Mouse (Mus musculus): ENCODE data around the gene Zbtb16.

Gene Zbtb16

GRCm38 (mm10) chr9:48646251-48646650 is 189.8 kb downstream of the Zbtb16 start:
- peak; percentile 54 to 70 for DNase-seq (ENCODE audit: low spot score in 2 of 2)

- DNase-seq (ENCODE audit: low spot score in 2 of 2) = no peak
Observed at GRCm38 (mm10) chr9:48645648-48646126, 190.3 kb downstream of the Zbtb16 start.

- DNase-seq (ENCODE audit: low spot score in 2 of 2) = no peak
Observed at GRCm38 (mm10) chr9:48644926-48645647, 190.9 kb downstream of the Zbtb16 start.

GRCm38 (mm10) chr9:48644376-48644775 is 191.6 kb downstream of the Zbtb16 start:
- DNase-seq (ENCODE audit: low spot score in 2 of 2) = no peak

- DNase-seq (ENCODE audit: low spot score in 2 of 2) = no peak
Observed at GRCm38 (mm10) chr9:48641636-48642035, 194.4 kb downstream of the Zbtb16 start.

- no peak for DNase-seq (ENCODE audit: low spot score in 2 of 2)
Observed at GRCm38 (mm10) chr9:48640881-48641280, 195.1 kb downstream of the Zbtb16 start.

GRCm38 (mm10) chr9:48638176-48638803 is 197.7 kb downstream of the Zbtb16 start:
- DNase-seq (ENCODE audit: low spot score in 2 of 2) = no peak

GRCm38 (mm10) chr9:48637161-48637560 is 198.9 kb downstream of the Zbtb16 start:
- no peak for DNase-seq (ENCODE audit: low spot score in 2 of 2)

GRCm38 (mm10) chr9:48635576-48636350 is 200.3 kb downstream of the Zbtb16 start:
- DNase-seq (ENCODE audit: low spot score in 2 of 2) = no peak

- DNase-seq (ENCODE audit: low spot score in 2 of 2) = no peak
Observed at GRCm38 (mm10) chr9:48633147-48633546, 202.9 kb downstream of the Zbtb16 start.

- no peak for DNase-seq (ENCODE audit: low spot score in 2 of 2)
Observed at GRCm38 (mm10) chr9:48619268-48619667, 216.8 kb downstream of the Zbtb16 start.

- peak; percentile 54 to 57 for DNase-seq (ENCODE audit: low spot score in 2 of 2)
Observed at GRCm38 (mm10) chr9:48618589-48618988, 217.4 kb downstream of the Zbtb16 start.

GRCm38 (mm10) chr9:48618111-48618510 is 217.9 kb downstream of the Zbtb16 start:
- no peak for DNase-seq (ENCODE audit: low spot score in 2 of 2)

- no peak for DNase-seq (ENCODE audit: low spot score in 2 of 2)
Observed at GRCm38 (mm10) chr9:48617511-48618010, 218.5 kb downstream of the Zbtb16 start.

GRCm38 (mm10) chr9:48613221-48613620 is 222.8 kb downstream of the Zbtb16 start:
- DNase-seq (ENCODE audit: low spot score in 2 of 2) = no peak

- DNase-seq (ENCODE audit: low spot score in 2 of 2) = no peak
Observed at GRCm38 (mm10) chr9:48612542-48612941, 223.5 kb downstream of the Zbtb16 start.

- DNase-seq (ENCODE audit: low spot score in 2 of 2) = no peak
Observed at GRCm38 (mm10) chr9:48611032-48611431, 225.0 kb downstream of the Zbtb16 start.

- no peak for DNase-seq (ENCODE audit: low spot score in 2 of 2)
Observed at GRCm38 (mm10) chr9:48609734-48610133, 226.3 kb downstream of the Zbtb16 start.

- no peak for DNase-seq (ENCODE audit: low spot score in 2 of 2)
Observed at GRCm38 (mm10) chr9:48607417-48607816, 228.6 kb downstream of the Zbtb16 start.

GRCm38 (mm10) chr9:48606171-48606570 is 229.9 kb downstream of the Zbtb16 start:
- DNase-seq (ENCODE audit: low spot score in 2 of 2) = no peak

GRCm38 (mm10) chr9:48605697-48606096 is 230.3 kb downstream of the Zbtb16 start:
- DNase-seq (ENCODE audit: low spot score in 2 of 2) = no peak

- no peak for DNase-seq (ENCODE audit: low spot score in 2 of 2)
Observed at GRCm38 (mm10) chr9:48604939-48605598, 231.0 kb downstream of the Zbtb16 start, which contains the start of gene Nnmt. Gene Nnmt (minus strand): TSS chr9:48605153.

Data from frontal cortex, postnatal 25 days (tissue).